Mouse (Mus musculus) ES-E14 (cell line): ENCODE measurements around the gene Cnksr2.

Source experiments
- HCFC1 ChIP-seq: IDR thresholded peaks from 2 replicates; pipeline ENCODE4 v1.6.1; 2012; ENCODE audit warnings: low read length, inconsistent platforms, borderline replicate concordance; ENCODE audit not compliant: insufficient read depth
- ZNF384 ChIP-seq: IDR thresholded peaks from 2 replicates; pipeline ENCODE4 v1.6.1; 2012; ENCODE audit warnings: low read depth, low read length, inconsistent platforms

DNA sequence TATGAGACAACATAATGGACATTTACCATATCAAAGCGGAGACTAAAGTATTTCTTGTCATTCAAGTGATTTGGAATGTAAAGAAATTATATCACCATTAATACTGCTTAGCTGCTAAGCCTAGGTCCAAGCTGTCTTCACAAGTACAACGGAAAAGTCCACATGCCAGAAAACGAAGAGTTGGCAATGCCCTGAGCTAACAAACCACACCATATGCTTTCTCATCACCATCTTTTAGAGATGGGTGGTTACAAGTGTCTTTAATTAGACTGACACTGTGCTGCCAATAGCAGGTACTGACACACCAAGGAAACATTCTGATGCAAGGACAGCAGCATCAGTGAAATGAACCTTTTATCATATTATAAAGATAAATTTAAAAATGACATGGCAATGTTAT is 123.0 kb downstream of the Cnksr2 start:
- TF ChIP-seq HCFC1 (no peak), ZNF384 (no peak)
